Mouse (Mus musculus): ENCODE measurements around the gene Cd63. TPM values are rescaled to one million over a fixed set of nuclear protein-coding genes. Genes with fewer than 3 reads are reported as not detected.

The Cd63 gene
- polyA plus RNA-seq, 1 experiment from 2014 or later: 118 TPM

- ATAC-seq (ENCODE audit: low read depth) (no peak), DNase-seq (no peak)
- no peak overlapping the region; the same call in 1 of the 2 replicates for H3K27ac ChIP-seq
- peaks cover 16% of the 10 kb centered on the region for H3K4me1 ChIP-seq (replicated peaks)
- H3K9me3 ChIP-seq (replicated peaks): no peaks in the 10 kb centered on the region
- 59% methylated on average over 13 of the region's 13 CpGs for WGBS (ENCODE audit: insufficient replicate concordance)
- H3K36me3 ChIP-seq: no peaks in the 10 kb centered on the region
- peak overlapping the region; percentile 72 for H3K4me2 ChIP-seq
- H3K9ac ChIP-seq: peak overlapping the region; percentile 70
- H3K4me3 ChIP-seq (replicated peaks): peak overlapping the region; percentile 67
- peaks cover 37% of the 10 kb centered on the region for H3K27me3 ChIP-seq
Observed at GRCm38 (mm10) chr10:128908778-128909448, 8.1 kb downstream of the Cd63 start.

- ATAC-seq (ENCODE audit: low read depth) (peak; percentile 55), DNase-seq (no peak)
- peak overlapping the region; percentile 72 for H3K4me2 ChIP-seq
- no peaks in the 10 kb centered on the region; the same call in 1 of the 2 replicates for H3K36me3 ChIP-seq
- 1% methylated on average over 39 of the region's 41 CpGs for whole genome bisulfite sequencing (ENCODE audit: insufficient replicate concordance)
- peak overlapping the region; percentile 67 for H3K4me3 ChIP-seq (replicated peaks)
- H3K27me3 ChIP-seq: peaks cover 37% of the 10 kb centered on the region
- H3K27ac ChIP-seq: peak overlapping the region; percentile 23; the same call in 1 of the 2 replicates
- H3K9ac ChIP-seq: peak overlapping the region; percentile 70
- H3K4me1 ChIP-seq (replicated peaks): peaks cover 16% of the 10 kb centered on the region
- H3K9me3 ChIP-seq (replicated peaks): no peaks in the 10 kb centered on the region
Observed at GRCm38 (mm10) chr10:128909567-128910028, 8.8 kb downstream of the Cd63 start.

GRCm38 (mm10) chr10:128910066-128910841 is 9.5 kb downstream of the Cd63 start:
- Histone ChIP-seq H3K9ac (peak overlapping the region; percentile 70), H3K4me3 (replicated peaks) (peak overlapping the region; percentile 67), H3K27me3 (peaks cover 37% of the 10 kb centered on the region), H3K27ac (peak overlapping the region; percentile 23; the same call in 1 of the 2 replicates), H3K4me1 (replicated peaks) (peaks cover 16% of the 10 kb centered on the region), H3K9me3 (replicated peaks) (no peaks in the 10 kb centered on the region), H3K4me2 (peak overlapping the region; percentile 72), H3K36me3 (no peaks in the 10 kb centered on the region; the same call in 1 of the 2 replicates)
- WGBS (ENCODE audit: insufficient replicate concordance): 3% methylated on average over 64 of the region's 66 CpGs
- DNase-seq: no peak
- 0 out of 2 replicates have a peak, but pooled peaks have one; percentile 11 for ATAC-seq (ENCODE audit: low read depth)

DNA sequence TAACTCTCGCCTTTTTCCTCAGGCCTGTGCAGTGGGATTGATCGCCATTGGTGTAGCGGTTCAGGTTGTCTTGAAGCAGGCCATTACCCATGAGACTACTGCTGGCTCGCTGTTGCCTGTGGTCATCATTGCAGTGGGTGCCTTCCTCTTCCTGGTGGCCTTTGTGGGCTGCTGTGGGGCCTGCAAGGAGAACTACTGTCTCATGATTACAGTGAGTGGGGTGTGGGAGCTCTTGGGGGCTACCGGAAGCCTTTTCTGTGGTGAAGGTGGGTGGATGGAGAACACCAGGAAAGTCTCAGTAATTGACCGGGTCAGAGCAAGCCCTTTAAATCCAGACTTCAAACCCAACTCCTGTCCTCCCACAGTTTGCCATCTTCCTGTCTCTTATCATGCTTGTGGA is 10.6 kb downstream of the Cd63 start:
- ATAC-seq (ENCODE audit: low read depth) (no peak), DNase-seq (no peak)
- Histone ChIP-seq H3K9me3 (replicated peaks) (no peaks in the 10 kb centered on the region), H3K4me2 (peak overlapping the region; percentile 72; the same call in 1 of the 2 replicates), H3K9ac (no peak overlapping the region), H3K27ac (no peak overlapping the region), H3K4me3 (replicated peaks) (0 out of 2 replicates have a peak overlapping the region, but pooled peaks have one; percentile 67), H3K4me1 (replicated peaks) (peaks cover 16% of the 10 kb centered on the region), H3K36me3 (no peaks in the 10 kb centered on the region; the same call in 1 of the 2 replicates), H3K27me3 (peaks cover 37% of the 10 kb centered on the region)
- WGBS (ENCODE audit: insufficient replicate concordance): 65% methylated on average over 6 of the region's 6 CpGs

GRCm38 (mm10) chr10:128912268-128912667 is 11.5 kb downstream of the Cd63 start:
- peaks cover 6% of the 10 kb centered on the region for H3K36me3 ChIP-seq
- H3K4me3 ChIP-seq (replicated peaks): no peak overlapping the region
- WGBS (ENCODE audit: insufficient replicate concordance): 66% methylated on average over 3 of the region's 4 CpGs
- no peak for DNase-seq
- H3K9me3 ChIP-seq (replicated peaks): no peaks in the 10 kb centered on the region
- H3K4me1 ChIP-seq (replicated peaks): peaks cover 16% of the 10 kb centered on the region
- ATAC-seq (ENCODE audit: low read depth): no peak
- peaks cover 37% of the 10 kb centered on the region for H3K27me3 ChIP-seq
- no peak overlapping the region for H3K4me2 ChIP-seq
- no peak overlapping the region for H3K9ac ChIP-seq
- no peak overlapping the region for H3K27ac ChIP-seq

- ATAC-seq (ENCODE audit: low read depth): no peak
- no peak overlapping the region for H3K27ac ChIP-seq
Observed at GRCm38 (mm10) chr10:128912791-128913190, 12.0 kb downstream of the Cd63 start.

GRCm38 (mm10) chr10:128913219-128913618 is 12.4 kb downstream of the Cd63 start:
- peak; percentile 26; the same call in 1 of the 2 replicates for ATAC-seq (ENCODE audit: low read depth)
- 14% methylated on average over 5 of the region's 5 CpGs for WGBS (ENCODE audit: insufficient replicate concordance)
- Histone ChIP-seq H3K4me2 (no peak overlapping the region), H3K9me3 (replicated peaks) (no peaks in the 10 kb centered on the region), H3K4me1 (replicated peaks) (peaks cover 23% of the 10 kb centered on the region), H3K27ac (no peak overlapping the region), H3K9ac (no peak overlapping the region), H3K27me3 (peaks cover 33% of the 10 kb centered on the region), H3K4me3 (replicated peaks) (no peak overlapping the region), H3K36me3 (peaks cover 13% of the 10 kb centered on the region)
- peak; percentile 57 for DNase-seq

More at GRCm38 (mm10) chr10:128912791-128913190, 12.0 kb downstream of the Cd63 start:
- 61% methylated on average over 4 of the region's 4 CpGs for WGBS (ENCODE audit: insufficient replicate concordance)
- no peak overlapping the region for H3K4me3 ChIP-seq (replicated peaks)
- no peak overlapping the region for H3K9ac ChIP-seq
- DNase-seq: no peak
- H3K4me2 ChIP-seq: no peak overlapping the region
- no peaks in the 10 kb centered on the region for H3K9me3 ChIP-seq (replicated peaks)
- peaks cover 37% of the 10 kb centered on the region for H3K27me3 ChIP-seq
- peaks cover 11% of the 10 kb centered on the region for H3K36me3 ChIP-seq
- H3K4me1 ChIP-seq (replicated peaks): peaks cover 21% of the 10 kb centered on the region

DNA sequence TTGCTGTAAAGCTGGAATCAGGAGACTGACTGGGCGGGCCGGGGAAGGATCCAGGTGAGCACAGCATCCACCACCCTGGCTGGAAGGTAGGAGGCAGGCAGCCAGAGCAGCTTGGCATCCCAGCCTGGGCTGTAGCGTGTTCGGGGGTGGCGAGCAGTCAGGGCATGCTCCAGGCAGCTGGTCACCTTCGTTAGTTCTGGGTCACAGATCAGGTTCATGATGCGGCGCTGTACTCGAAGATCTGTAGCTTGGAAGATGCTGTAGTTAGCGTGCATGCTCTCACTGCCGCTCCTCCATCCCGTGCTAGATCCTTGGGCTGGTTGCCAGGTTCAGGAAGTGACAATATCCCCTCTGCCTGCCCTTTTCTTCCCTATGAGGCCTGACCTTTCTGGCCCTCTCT is 12.9 kb downstream of the Cd63 start:
- DNase-seq: no peak
- peaks cover 26% of the 10 kb centered on the region for H3K4me1 ChIP-seq (replicated peaks)
- 87% methylated on average over 12 of the region's 12 CpGs for WGBS (ENCODE audit: insufficient replicate concordance)
- peaks cover 28% of the 10 kb centered on the region for H3K27me3 ChIP-seq
- H3K9ac ChIP-seq: no peak overlapping the region
- no peak overlapping the region for H3K4me2 ChIP-seq
- H3K9me3 ChIP-seq (replicated peaks): no peaks in the 10 kb centered on the region
- no peak overlapping the region for H3K4me3 ChIP-seq (replicated peaks)
- H3K27ac ChIP-seq: no peak overlapping the region
- ATAC-seq (ENCODE audit: low read depth): no peak
- peaks cover 13% of the 10 kb centered on the region for H3K36me3 ChIP-seq

DNA sequence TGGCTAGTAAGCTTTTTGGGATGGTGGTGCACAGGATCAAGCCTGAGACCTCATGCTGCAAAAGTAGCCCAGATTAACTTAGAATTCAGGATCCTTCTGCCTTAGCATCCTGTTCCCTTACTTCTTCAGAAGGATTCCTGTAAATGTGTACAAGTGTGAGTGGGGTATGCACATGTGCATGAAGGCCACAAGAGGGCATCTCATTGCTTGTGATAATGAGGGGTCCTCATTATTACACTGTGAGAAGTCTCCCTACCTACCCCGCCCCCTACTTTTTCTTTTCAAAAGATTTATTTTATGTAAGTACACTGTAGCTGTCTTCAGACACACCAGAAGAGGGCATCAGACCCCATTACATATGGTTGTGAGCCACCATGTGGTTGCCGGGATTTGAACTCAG is 14.8 kb downstream of the Cd63 start:
- ATAC-seq (ENCODE audit: low read depth): no peak
- no peaks in the 10 kb centered on the region for H3K9me3 ChIP-seq (replicated peaks)
- H3K9ac ChIP-seq: no peak overlapping the region
- H3K36me3 ChIP-seq: peaks cover 13% of the 10 kb centered on the region
- DNase-seq: no peak
- peaks cover 20% of the 10 kb centered on the region for H3K4me1 ChIP-seq (replicated peaks)
- no peak overlapping the region for H3K27ac ChIP-seq
- H3K4me2 ChIP-seq: no peak overlapping the region
- H3K27me3 ChIP-seq: peaks cover 9% of the 10 kb centered on the region
- no peak overlapping the region for H3K4me3 ChIP-seq (replicated peaks)
- 64% methylated on average over 2 of the region's 2 CpGs for WGBS (ENCODE audit: insufficient replicate concordance)

DNA sequence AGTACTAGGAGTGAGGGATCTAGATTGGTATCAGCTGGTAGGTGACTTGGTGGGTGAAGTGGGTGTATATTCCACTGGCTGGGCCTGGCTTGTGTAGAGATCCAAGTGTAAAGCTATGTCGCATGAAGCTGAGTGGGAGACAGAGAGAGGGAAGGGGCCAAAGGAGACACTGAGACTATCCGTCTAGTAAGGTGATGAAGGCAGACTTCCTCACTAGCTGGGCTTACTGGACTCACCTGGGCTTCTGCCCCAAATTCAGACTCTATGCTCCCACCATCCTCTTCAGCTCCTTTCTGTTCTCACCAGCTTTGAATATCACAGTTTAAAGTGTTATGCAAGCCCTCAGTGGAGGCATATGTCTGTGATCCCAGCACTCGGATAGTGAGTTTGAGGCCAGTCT is 15.9 kb downstream of the Cd63 start:
- Histone ChIP-seq H3K9me3 (replicated peaks) (no peaks in the 10 kb centered on the region), H3K36me3 (peaks cover 13% of the 10 kb centered on the region), H3K4me3 (replicated peaks) (no peak overlapping the region), H3K4me1 (replicated peaks) (peaks cover 27% of the 10 kb centered on the region), H3K27me3 (no peaks in the 10 kb centered on the region), H3K27ac (no peak overlapping the region), H3K4me2 (no peak overlapping the region), H3K9ac (no peak overlapping the region)
- ATAC-seq (ENCODE audit: low read depth): no peak
- DNase-seq: no peak
- 61% methylated on average over 3 of the region's 3 CpGs for WGBS (ENCODE audit: insufficient replicate concordance)

- no peak overlapping the region for H3K4me2 ChIP-seq
- H3K9ac ChIP-seq: no peak overlapping the region
- ATAC-seq (ENCODE audit: low read depth) (no peak), DNase-seq (no peak)
- H3K4me3 ChIP-seq (replicated peaks): no peak overlapping the region
- H3K27me3 ChIP-seq: no peaks in the 10 kb centered on the region
- peaks cover 34% of the 10 kb centered on the region for H3K4me1 ChIP-seq (replicated peaks)
- WGBS (ENCODE audit: insufficient replicate concordance): 71% methylated on average over 6 of the region's 6 CpGs
- no peaks in the 10 kb centered on the region for H3K9me3 ChIP-seq (replicated peaks)
- H3K36me3 ChIP-seq: peaks cover 13% of the 10 kb centered on the region
- H3K27ac ChIP-seq: no peak overlapping the region
Observed at GRCm38 (mm10) chr10:128917400-128917799, 16.6 kb downstream of the Cd63 start.

All from liver, embryonic 13.5 days (tissue).